9 mouse cellular contexts compared by ENCODE assay signal in the genomic region with DNA sequence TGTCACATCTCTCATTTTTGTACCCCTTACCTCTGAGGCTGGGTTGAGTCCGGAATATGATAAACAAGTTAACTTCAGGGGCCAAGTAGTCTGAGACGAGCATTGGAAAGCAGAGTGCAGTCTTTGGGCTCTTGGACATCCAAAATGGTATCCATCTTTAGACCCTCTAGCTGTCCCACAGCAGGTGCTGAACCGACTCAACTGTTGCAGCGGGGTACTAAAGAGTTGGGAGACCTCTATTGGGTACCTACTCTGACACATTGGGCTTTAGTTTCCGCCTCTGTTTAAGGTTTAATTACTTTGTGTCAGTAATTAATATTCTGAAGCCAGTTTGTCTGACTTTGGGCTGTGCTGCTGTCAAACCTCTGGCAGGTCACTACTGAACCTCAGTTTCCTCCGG. TPM values are rescaled to one million over a fixed set of nuclear protein-coding genes. Genes with fewer than 3 reads are reported as not detected.
DNase-seq lines count a peak whose midpoint lies in the region; ATAC-seq and TF ChIP-seq lines count a peak whose summit lies in the region.
"Had no signal": no experiment of that assay in that cellular context is flagged by ENCODE, and none has a peak within 500 bp of the region (broad histone marks: within the 10 kb centered on the region; RNA-seq: fewer than 3 reads in every experiment).

No protein-coding gene starts in this region.

- peak overlapping the region; percentile 100 for H3K4me2 ChIP-seq in heart, postnatal 0 days (ENCODE audit: low read depth, low read length)
- peak overlapping the region; percentile 100 for H3K4me2 ChIP-seq in embryonic facial prominence, embryonic 12.5 days (replicated peaks)
- H3K4me2 ChIP-seq in intestine, embryonic 14.5 days (ENCODE audit: low read length), result peak overlapping the region; percentile 95
- H3K4me2 ChIP-seq in midbrain, embryonic 16.5 days (ENCODE audit: low read length), result peak overlapping the region; percentile 99

- H3K27ac ChIP-seq in heart, postnatal 0 days (ENCODE audit: low read depth), result 0 out of 2 replicates have a peak overlapping the region, but pooled peaks have one; percentile 95
- no peak overlapping the region for H3K27ac ChIP-seq in embryonic facial prominence, embryonic 12.5 days
- no peak overlapping the region for H3K27ac ChIP-seq in intestine, embryonic 14.5 days (ENCODE audit: low read depth)
- H3K27ac ChIP-seq in midbrain, embryonic 16.5 days (ENCODE audit: low read length), result no peak overlapping the region

- no peaks in the 10 kb centered on the region for H3K27me3 ChIP-seq in heart, postnatal 0 days (ENCODE audit: control insufficient read depth, insufficient read depth, low read length)
- H3K27me3 ChIP-seq in embryonic facial prominence, embryonic 12.5 days, result 0 out of 2 replicates have a peak, but pooled peaks cover 7% of the 10 kb centered on the region
- H3K27me3 ChIP-seq in intestine, embryonic 14.5 days (replicated peaks; ENCODE audit: control insufficient read depth, insufficient read depth, low read length), result no peaks in the 10 kb centered on the region
- H3K27me3 ChIP-seq in midbrain, embryonic 16.5 days (ENCODE audit: control insufficient read depth, insufficient read depth, low read depth, low read length), result no peaks in the 10 kb centered on the region; the same call in 1 of the 2 replicates
- H3K27me3 ChIP-seq: CH12.LX had no signal

- no peaks in the 10 kb centered on the region for H3K36me3 ChIP-seq in heart, postnatal 0 days (replicated peaks; ENCODE audit: control insufficient read depth, insufficient read depth, low read length)
- H3K36me3 ChIP-seq in embryonic facial prominence, embryonic 12.5 days, result no peaks in the 10 kb centered on the region
- H3K36me3 ChIP-seq in intestine, embryonic 14.5 days (ENCODE audit: control insufficient read depth, insufficient read depth, low read length), result no peaks in the 10 kb centered on the region
- H3K36me3 ChIP-seq in midbrain, embryonic 16.5 days (ENCODE audit: control insufficient read depth, insufficient read depth, low read length), result no peaks in the 10 kb centered on the region

- peaks cover 74% of the 10 kb centered on the region for H3K4me1 ChIP-seq in heart, postnatal 0 days (ENCODE audit: control insufficient read depth, insufficient read depth)
- H3K4me1 ChIP-seq in embryonic facial prominence, embryonic 12.5 days, result peaks cover 52% of the 10 kb centered on the region
- H3K4me1 ChIP-seq in intestine, embryonic 14.5 days (replicated peaks; ENCODE audit: control insufficient read depth, insufficient read depth, low read length), result peaks cover 37% of the 10 kb centered on the region
- H3K4me1 ChIP-seq in midbrain, embryonic 16.5 days (ENCODE audit: control insufficient read depth, insufficient read depth, low read length), result peaks cover 55% of the 10 kb centered on the region

- 0 out of 2 replicates have a peak overlapping the region, but pooled peaks have one; percentile 88 for H3K9ac ChIP-seq in heart, postnatal 0 days (replicated peaks; ENCODE audit: low read depth, low read length)
- H3K9ac ChIP-seq in embryonic facial prominence, embryonic 12.5 days, result no peak overlapping the region
- no peak overlapping the region for H3K9ac ChIP-seq in intestine, embryonic 14.5 days (ENCODE audit: low read length)
- no peak overlapping the region for H3K9ac ChIP-seq in midbrain, embryonic 16.5 days (ENCODE audit: low read depth, low read length)

- no peak for TF ChIP-seq EP300 in heart, postnatal 0 days (IDR thresholded peaks at IDR 0.05; ENCODE audit: low read depth)

- H3K4me3 ChIP-seq in heart, postnatal 0 days (ENCODE audit: low read depth, low read length), result peak overlapping the region; percentile 77
- H3K4me3 ChIP-seq in embryonic facial prominence, embryonic 12.5 days, result peak overlapping the region; percentile 53
- peak overlapping the region; percentile 51; the same call in 1 of the 2 replicates for H3K4me3 ChIP-seq in intestine, embryonic 14.5 days (ENCODE audit: low read depth, low read length)
- H3K4me3 ChIP-seq in midbrain, embryonic 16.5 days (ENCODE audit: low read depth, low read length), result no peak overlapping the region; the same call in 1 of the 2 replicates

- intact Hi-C loops in heart, postnatal 25 days (cut with DNase I), result loop anchor here (1.0 to 2.0 kb wide), 2 partner anchors 17 to 24 kb away; no protein-coding TSS in a partner anchor

- DNase-seq in heart, postnatal 0 days (ENCODE audit: low spot score), result no peak
- no peak for DNase-seq in heart, postnatal 25 days (ENCODE audit: low spot score)
- no peak for DNase-seq in intestine, embryonic 14.5 days (ENCODE audit: low spot score)
- DNase-seq in layer of hippocampus, adult 9-10 months (ENCODE audit: low spot score), result no peak
- DNase-seq in gastrocnemius, adult 18-20 months (ENCODE audit: low spot score), result no peak
- DNase-seq in thymus, postnatal 4 days, result no peak

- WGBS in heart, postnatal 0 days, result 34% methylated on average over 6 of the region's 6 CpGs
- 25% methylated on average over 6 of the region's 6 CpGs for WGBS in embryonic facial prominence, embryonic 12.5 days
- WGBS in intestine, embryonic 14.5 days, result 30% methylated on average over 6 of the region's 6 CpGs
- 36% methylated on average over 6 of the region's 6 CpGs for WGBS in midbrain, embryonic 16.5 days

- no peaks in the 10 kb centered on the region for H3K9me3 ChIP-seq in heart, postnatal 0 days (replicated peaks; ENCODE audit: control insufficient read depth, low read length)
- H3K9me3 ChIP-seq in embryonic facial prominence, embryonic 12.5 days, result no peaks in the 10 kb centered on the region
- H3K9me3 ChIP-seq in intestine, embryonic 14.5 days (ENCODE audit: control insufficient read depth, low read length), result no peaks in the 10 kb centered on the region
- no peaks in the 10 kb centered on the region for H3K9me3 ChIP-seq in midbrain, embryonic 16.5 days (replicated peaks; ENCODE audit: control insufficient read depth, low read length, poor library complexity, severe bottlenecking)

- no peak for TF ChIP-seq CTCF in heart, postnatal 0 days (IDR thresholded peaks at IDR 0.05; ENCODE audit: low read depth)

- no peak for ATAC-seq in heart, postnatal 0 days (ENCODE audit: insufficient read depth, low read depth)
- no peak for ATAC-seq in embryonic facial prominence, embryonic 12.5 days (ENCODE audit: insufficient number of reproducible peaks, insufficient read depth, low FRiP score, low TSS enrichment)
- ATAC-seq in intestine, embryonic 14.5 days (replicated peaks; ENCODE audit: low FRiP score, low TSS enrichment, low read depth), result no peak
- no peak for ATAC-seq in midbrain, embryonic 16.5 days

RNA-seq across cellular contexts. Expression of gene Ahdc1, which starts 26.7 kb away (rescaled TPM):
- 40.5 and 57.2 TPM in 2 replicates for total RNA-seq in heart, postnatal 0 days (2014; rRNA removed; ENCODE audit: low replicate concordance)
- 4.6 and 5.2 TPM in 2 replicates for polyA plus RNA-seq in heart, postnatal 0 days (2015; fragmentation: Nextera tagmentation; extraction: Ambion mirVana)
- 10 to 100 TPM; 43.2 to 50.4 TPM for total RNA-seq in heart, postnatal 25 days (2021)
- polyA plus RNA-seq in embryonic facial prominence, embryonic 12.5 days (2016; fragmentation: Nextera tagmentation; extraction: Ambion mirVana), result 12.7 and 14.6 TPM in 2 replicates
- polyA plus RNA-seq in intestine, embryonic 14.5 days (2014; fragmentation: Nextera tagmentation; extraction: Ambion mirVana), result 7.3 and 8.1 TPM in 2 replicates
- 11.2 and 12.5 TPM in 2 replicates for polyA plus RNA-seq in midbrain, embryonic 16.5 days (2015; fragmentation: Nextera tagmentation; extraction: Ambion mirVana)
- 10 to 100 TPM; 40.6 to 41.6 TPM for total RNA-seq in gastrocnemius, adult 18-20 months (2021)
